Mouse (Mus musculus): ENCODE measurements around the gene Otos. TPM values are rescaled to one million over a fixed set of nuclear protein-coding genes. Genes with fewer than 3 reads are reported as not detected.

Otos gene
- polyA plus RNA-seq, 1 experiment from 2014 or later: not detected

DNA sequence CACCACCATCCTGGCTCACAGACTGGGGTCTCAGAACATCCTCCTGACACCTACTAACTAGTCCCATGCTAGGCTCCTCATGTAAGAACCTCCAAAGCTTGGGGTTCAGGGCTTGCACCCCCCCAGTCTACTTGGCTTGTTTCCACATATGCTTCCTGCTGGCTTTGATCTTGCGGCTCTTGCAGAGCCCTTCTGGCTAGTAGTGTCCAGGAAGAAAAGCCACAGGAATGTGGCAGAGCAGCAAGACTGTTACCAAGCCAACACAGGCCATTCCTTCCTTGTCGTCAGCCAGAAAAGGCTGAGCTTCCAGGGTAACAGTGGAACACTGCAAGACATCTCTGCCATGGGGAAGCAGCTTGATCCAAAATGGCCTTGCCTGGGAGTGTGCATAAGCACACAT lies 6.0 kb upstream of the Otos start:
- Histone ChIP-seq H3K9ac (replicated peaks; ENCODE audit: low read depth, low read length) (no peak overlapping the region), H3K27ac (ENCODE audit: low read length) (no peak overlapping the region), H3K4me2 (replicated peaks; ENCODE audit: low read depth, low read length) (no peak overlapping the region), H3K36me3 (ENCODE audit: control insufficient read depth, insufficient read depth, low read length) (no peaks in the 10 kb centered on the region), H3K9me3 (ENCODE audit: control insufficient read depth, low read depth, low read length) (no peaks in the 10 kb centered on the region), H3K27me3 (ENCODE audit: control insufficient read depth, insufficient read depth, low read length) (no peaks in the 10 kb centered on the region), H3K4me3 (ENCODE audit: low read depth, low read length) (no peak overlapping the region), H3K4me1 (ENCODE audit: control insufficient read depth, insufficient read depth, low read length) (no peaks in the 10 kb centered on the region)
- 54% methylated on average over 2 of the region's 2 CpGs for WGBS
- ATAC-seq (ENCODE audit: insufficient number of reproducible peaks, insufficient read depth, low FRiP score, low read depth): no peak

DNA sequence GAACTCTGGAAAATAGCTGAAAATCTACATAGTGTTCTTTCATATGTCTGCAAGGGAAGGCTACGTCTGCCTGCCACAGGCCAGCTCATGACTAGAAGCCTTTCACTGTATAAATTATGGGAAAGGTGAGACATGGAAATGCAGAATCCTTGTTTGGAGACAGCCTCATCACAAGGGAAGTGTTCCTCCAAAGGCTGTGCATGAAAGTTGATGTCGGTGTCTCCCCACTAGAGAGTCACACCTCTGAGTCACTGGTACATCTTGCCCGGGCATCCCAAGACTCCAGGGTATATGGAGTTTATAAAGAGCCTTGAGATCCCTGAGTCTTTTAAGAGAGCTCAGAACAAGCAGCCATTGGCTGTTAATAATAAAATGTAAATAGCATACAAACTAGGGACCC lies 4.5 kb upstream of the Otos start:
- H3K9me3 ChIP-seq (ENCODE audit: control insufficient read depth, low read depth, low read length): no peaks in the 10 kb centered on the region
- no peak overlapping the region for H3K27ac ChIP-seq (ENCODE audit: low read length)
- H3K36me3 ChIP-seq (ENCODE audit: control insufficient read depth, insufficient read depth, low read length): no peaks in the 10 kb centered on the region
- H3K4me3 ChIP-seq (ENCODE audit: low read depth, low read length): no peak overlapping the region
- no peak overlapping the region for H3K9ac ChIP-seq (replicated peaks; ENCODE audit: low read depth, low read length)
- no peak overlapping the region for H3K4me2 ChIP-seq (replicated peaks; ENCODE audit: low read depth, low read length)
- no peak for ATAC-seq (ENCODE audit: insufficient number of reproducible peaks, insufficient read depth, low FRiP score, low read depth)
- no peaks in the 10 kb centered on the region for H3K27me3 ChIP-seq (ENCODE audit: control insufficient read depth, insufficient read depth, low read length)
- WGBS: 85% methylated on average over 3 of the region's 3 CpGs
- no peaks in the 10 kb centered on the region for H3K4me1 ChIP-seq (ENCODE audit: control insufficient read depth, insufficient read depth, low read length)

DNA sequence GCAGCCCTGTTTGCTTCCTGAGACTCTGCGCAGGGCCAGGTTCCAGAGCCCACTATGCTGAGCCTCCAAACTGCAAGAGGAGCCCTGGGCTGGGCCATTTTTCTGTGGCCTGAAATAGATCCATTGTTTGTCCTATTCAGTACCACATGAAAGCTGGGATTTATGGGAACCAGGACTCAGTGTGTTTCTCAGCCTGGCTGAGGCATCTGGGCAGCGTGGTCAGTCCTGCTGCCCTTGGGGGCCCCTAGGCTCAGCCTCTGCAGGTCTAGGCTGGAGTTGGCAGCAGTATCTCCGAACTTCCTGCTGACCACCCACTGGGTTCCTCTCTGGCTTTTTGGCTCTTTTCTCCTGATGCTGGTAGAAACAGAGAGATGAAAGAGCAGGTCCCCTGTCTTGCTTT lies 2.8 kb upstream of the Otos start:
- no peak overlapping the region for H3K27ac ChIP-seq (ENCODE audit: low read length)
- no peaks in the 10 kb centered on the region for H3K36me3 ChIP-seq (ENCODE audit: control insufficient read depth, insufficient read depth, low read length)
- 74% methylated on average over 3 of the region's 3 CpGs for WGBS
- H3K9me3 ChIP-seq (ENCODE audit: control insufficient read depth, low read depth, low read length): no peaks in the 10 kb centered on the region
- H3K9ac ChIP-seq (replicated peaks; ENCODE audit: low read depth, low read length): no peak overlapping the region
- H3K4me1 ChIP-seq (ENCODE audit: control insufficient read depth, insufficient read depth, low read length): no peaks in the 10 kb centered on the region
- no peaks in the 10 kb centered on the region for H3K27me3 ChIP-seq (ENCODE audit: control insufficient read depth, insufficient read depth, low read length)
- H3K4me3 ChIP-seq (ENCODE audit: low read depth, low read length): no peak overlapping the region
- no peak for ATAC-seq (ENCODE audit: insufficient number of reproducible peaks, insufficient read depth, low FRiP score, low read depth)
- no peak overlapping the region for H3K4me2 ChIP-seq (replicated peaks; ENCODE audit: low read depth, low read length)

DNA sequence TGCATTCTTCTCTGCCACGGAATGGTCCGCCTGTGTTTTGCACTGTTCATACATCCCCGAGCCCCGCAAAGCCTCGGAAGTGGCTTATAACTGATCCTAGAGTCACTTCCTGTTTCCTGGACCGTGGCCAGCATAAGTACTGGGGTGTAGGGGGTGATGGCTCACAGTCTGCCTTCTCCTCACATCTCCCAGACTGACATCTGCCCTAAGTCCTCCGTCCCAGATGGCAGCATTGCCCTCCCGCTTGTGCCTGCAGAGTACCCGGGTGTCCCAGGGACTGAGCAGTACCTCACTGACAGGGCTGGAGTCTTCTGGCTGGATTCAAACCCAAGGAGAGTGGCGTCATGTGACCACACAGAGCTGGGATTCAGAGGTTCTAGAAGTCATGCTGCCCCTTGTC lies 444 bp downstream of the Otos start:
- Histone ChIP-seq H3K36me3 (ENCODE audit: control insufficient read depth, insufficient read depth, low read length) (no peaks in the 10 kb centered on the region), H3K4me3 (ENCODE audit: low read depth, low read length) (no peak overlapping the region), H3K9me3 (ENCODE audit: control insufficient read depth, low read depth, low read length) (no peaks in the 10 kb centered on the region), H3K27me3 (ENCODE audit: control insufficient read depth, insufficient read depth, low read length) (no peaks in the 10 kb centered on the region), H3K27ac (ENCODE audit: low read length) (no peak overlapping the region), H3K4me1 (ENCODE audit: control insufficient read depth, insufficient read depth, low read length) (no peaks in the 10 kb centered on the region), H3K9ac (replicated peaks; ENCODE audit: low read depth, low read length) (no peak overlapping the region), H3K4me2 (replicated peaks; ENCODE audit: low read depth, low read length) (no peak overlapping the region; the same call in 1 of the 2 replicates)
- ATAC-seq (ENCODE audit: insufficient number of reproducible peaks, insufficient read depth, low FRiP score, low read depth): no peak
- 42% methylated on average over 10 of the region's 10 CpGs for WGBS

DNA sequence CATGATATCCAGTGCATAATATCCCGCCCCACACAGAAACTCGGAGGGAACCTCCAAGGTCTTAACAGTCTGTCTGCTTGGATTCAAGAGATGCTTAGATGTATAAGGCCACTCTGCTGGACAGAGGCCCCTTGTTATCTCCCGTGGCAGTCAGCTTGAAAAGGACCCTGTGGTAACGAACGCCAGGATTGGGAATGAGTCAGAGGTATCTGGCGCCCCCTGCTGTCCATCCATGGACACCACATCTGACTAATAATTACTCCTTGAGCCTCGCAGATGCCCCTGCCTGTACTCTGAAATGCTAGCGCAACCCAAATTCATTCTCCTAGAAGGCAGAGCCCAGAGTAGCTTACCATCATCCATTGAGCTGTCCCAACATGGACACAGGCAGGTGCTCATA lies 889 bp downstream of the Otos start:
- Histone ChIP-seq H3K36me3 (ENCODE audit: control insufficient read depth, insufficient read depth, low read length) (no peaks in the 10 kb centered on the region), H3K9me3 (ENCODE audit: control insufficient read depth, low read depth, low read length) (no peaks in the 10 kb centered on the region), H3K27me3 (ENCODE audit: control insufficient read depth, insufficient read depth, low read length) (no peaks in the 10 kb centered on the region), H3K4me2 (replicated peaks; ENCODE audit: low read depth, low read length) (no peak overlapping the region; the same call in 1 of the 2 replicates), H3K9ac (replicated peaks; ENCODE audit: low read depth, low read length) (no peak overlapping the region), H3K27ac (ENCODE audit: low read length) (no peak overlapping the region), H3K4me3 (ENCODE audit: low read depth, low read length) (no peak overlapping the region), H3K4me1 (ENCODE audit: control insufficient read depth, insufficient read depth, low read length) (no peaks in the 10 kb centered on the region)
- no peak; the same call in 1 of the 2 replicates for ATAC-seq (ENCODE audit: insufficient number of reproducible peaks, insufficient read depth, low FRiP score, low read depth)
- WGBS: 13% methylated on average over 8 of the region's 8 CpGs

DNA sequence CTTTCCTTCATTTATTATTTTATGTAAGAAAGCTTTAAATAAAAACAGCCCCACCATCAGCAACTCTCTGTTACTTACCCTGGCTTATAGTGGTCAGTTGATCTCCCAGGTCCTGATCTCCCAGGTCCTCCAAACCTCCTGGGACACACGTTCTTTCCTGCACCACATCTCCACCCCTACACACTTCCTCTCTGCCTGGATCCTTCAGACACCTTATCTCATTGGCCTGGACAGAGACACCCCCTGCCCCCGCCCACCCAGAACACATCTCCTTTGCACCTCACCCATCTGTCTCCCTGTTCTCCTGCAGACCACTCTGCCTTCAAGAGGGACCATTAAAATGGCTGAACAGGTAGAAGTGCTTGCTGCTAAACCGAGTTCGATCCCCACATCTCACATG lies 1.6 kb downstream of the Otos start:
- no peak for ATAC-seq (ENCODE audit: insufficient number of reproducible peaks, insufficient read depth, low FRiP score, low read depth)
- H3K9ac ChIP-seq (replicated peaks; ENCODE audit: low read depth, low read length): no peak overlapping the region
- no peaks in the 10 kb centered on the region for H3K4me1 ChIP-seq (ENCODE audit: control insufficient read depth, insufficient read depth, low read length)
- no peak overlapping the region for H3K4me3 ChIP-seq (ENCODE audit: low read depth, low read length)
- H3K27ac ChIP-seq (ENCODE audit: low read length): no peak overlapping the region
- H3K4me2 ChIP-seq (replicated peaks; ENCODE audit: low read depth, low read length): no peak overlapping the region
- 70% methylated on average over 4 of the region's 4 CpGs for WGBS
- H3K27me3 ChIP-seq (ENCODE audit: control insufficient read depth, insufficient read depth, low read length): no peaks in the 10 kb centered on the region
- no peaks in the 10 kb centered on the region for H3K36me3 ChIP-seq (ENCODE audit: control insufficient read depth, insufficient read depth, low read length)
- no peaks in the 10 kb centered on the region for H3K9me3 ChIP-seq (ENCODE audit: control insufficient read depth, low read depth, low read length)

DNA sequence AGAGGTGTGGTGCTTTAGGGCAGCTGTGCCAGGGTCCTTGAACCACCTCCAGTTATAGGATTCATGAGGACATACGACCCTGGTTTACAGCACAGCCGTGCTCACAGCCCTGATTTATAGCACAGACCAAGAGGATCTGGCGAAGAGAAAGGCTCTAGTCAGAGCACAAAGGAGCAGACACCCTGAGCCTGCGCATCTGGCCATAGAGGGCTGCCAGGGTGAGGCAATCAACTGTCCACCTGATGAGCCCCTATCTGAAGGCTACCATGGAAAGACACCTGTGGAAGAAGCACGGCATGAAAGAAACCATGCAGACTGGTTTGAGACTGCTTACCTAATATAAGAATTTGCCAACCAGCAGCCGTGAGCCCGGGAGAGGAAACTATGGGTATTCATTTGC lies 2.0 kb downstream of the Otos start:
- no peak overlapping the region for H3K4me3 ChIP-seq (ENCODE audit: low read depth, low read length)
- no peaks in the 10 kb centered on the region for H3K9me3 ChIP-seq (ENCODE audit: control insufficient read depth, low read depth, low read length)
- no peak overlapping the region for H3K9ac ChIP-seq (replicated peaks; ENCODE audit: low read depth, low read length)
- H3K36me3 ChIP-seq (ENCODE audit: control insufficient read depth, insufficient read depth, low read length): no peaks in the 10 kb centered on the region
- H3K27me3 ChIP-seq (ENCODE audit: control insufficient read depth, insufficient read depth, low read length): no peaks in the 10 kb centered on the region
- ATAC-seq (ENCODE audit: insufficient number of reproducible peaks, insufficient read depth, low FRiP score, low read depth): no peak
- 72% methylated on average over 7 of the region's 7 CpGs for WGBS
- H3K27ac ChIP-seq (ENCODE audit: low read length): no peak overlapping the region
- no peaks in the 10 kb centered on the region for H3K4me1 ChIP-seq (ENCODE audit: control insufficient read depth, insufficient read depth, low read length)
- no peak overlapping the region for H3K4me2 ChIP-seq (replicated peaks; ENCODE audit: low read depth, low read length)

DNA sequence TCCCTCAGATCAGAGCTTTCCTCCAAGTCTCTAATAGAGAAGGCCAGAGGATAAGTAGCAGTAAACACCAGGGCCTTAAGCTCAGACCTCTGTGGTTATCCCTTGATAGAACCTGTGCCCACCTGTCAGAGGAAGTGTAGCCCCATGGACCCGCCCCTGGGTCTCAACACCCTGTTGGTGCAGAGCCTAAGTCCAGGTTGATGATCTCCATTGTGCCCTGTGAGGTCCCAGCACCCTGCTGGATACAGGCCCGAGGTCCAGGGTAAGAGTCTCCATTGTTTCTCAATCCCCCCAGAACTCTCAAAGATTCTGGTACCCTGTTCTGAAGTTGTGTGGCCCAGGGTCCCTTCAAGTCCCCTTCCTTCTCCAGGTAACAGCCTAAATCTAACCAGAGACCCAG lies 2.5 kb downstream of the Otos start:
- 51% methylated on average over 2 of the region's 2 CpGs for WGBS
- ATAC-seq (ENCODE audit: insufficient number of reproducible peaks, insufficient read depth, low FRiP score, low read depth): no peak
- H3K4me1 ChIP-seq (ENCODE audit: control insufficient read depth, insufficient read depth, low read length): peaks cover 2% of the 10 kb centered on the region
- no peak overlapping the region for H3K27ac ChIP-seq (ENCODE audit: low read length)
- no peak overlapping the region for H3K9ac ChIP-seq (replicated peaks; ENCODE audit: low read depth, low read length)
- no peak overlapping the region for H3K4me2 ChIP-seq (replicated peaks; ENCODE audit: low read depth, low read length)
- H3K4me3 ChIP-seq (ENCODE audit: low read depth, low read length): no peak overlapping the region
- no peaks in the 10 kb centered on the region for H3K36me3 ChIP-seq (ENCODE audit: control insufficient read depth, insufficient read depth, low read length)
- no peaks in the 10 kb centered on the region for H3K9me3 ChIP-seq (ENCODE audit: control insufficient read depth, low read depth, low read length)
- H3K27me3 ChIP-seq (ENCODE audit: control insufficient read depth, insufficient read depth, low read length): no peaks in the 10 kb centered on the region

DNA sequence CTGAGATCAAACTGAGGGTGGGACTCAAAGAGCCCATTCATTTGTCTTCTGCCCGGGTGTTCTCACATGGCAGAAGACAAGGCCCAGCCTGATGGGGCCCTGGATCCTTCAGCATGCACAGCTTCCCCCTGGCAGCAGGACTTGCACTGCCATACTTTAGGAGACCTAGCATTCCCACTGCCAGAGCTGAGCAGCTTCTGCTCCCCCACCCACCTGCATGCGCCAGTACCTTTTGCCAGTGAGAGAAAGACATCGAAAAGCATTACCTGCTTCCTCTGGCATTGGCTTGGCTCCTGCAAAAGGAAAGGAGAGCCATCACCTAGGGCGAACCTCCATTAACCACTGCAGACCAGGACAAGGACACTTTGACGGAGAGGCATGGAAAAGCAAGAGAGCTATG lies 3.7 kb downstream of the Otos start:
- WGBS: 77% methylated on average over 5 of the region's 5 CpGs
- H3K27me3 ChIP-seq (ENCODE audit: control insufficient read depth, insufficient read depth, low read length): no peaks in the 10 kb centered on the region
- peaks cover 11% of the 10 kb centered on the region for H3K4me1 ChIP-seq (ENCODE audit: control insufficient read depth, insufficient read depth, low read length)
- H3K9ac ChIP-seq (replicated peaks; ENCODE audit: low read depth, low read length): no peak overlapping the region
- no peaks in the 10 kb centered on the region for H3K36me3 ChIP-seq (ENCODE audit: control insufficient read depth, insufficient read depth, low read length)
- H3K4me2 ChIP-seq (replicated peaks; ENCODE audit: low read depth, low read length): no peak overlapping the region
- H3K9me3 ChIP-seq (ENCODE audit: control insufficient read depth, low read depth, low read length): no peaks in the 10 kb centered on the region
- ATAC-seq (ENCODE audit: insufficient number of reproducible peaks, insufficient read depth, low FRiP score, low read depth): no peak
- H3K27ac ChIP-seq (ENCODE audit: low read length): no peak overlapping the region
- H3K4me3 ChIP-seq (ENCODE audit: low read depth, low read length): no peak overlapping the region

All from stomach, embryonic 14.5 days (tissue).